Mouse (Mus musculus): ENCODE measurements around the gene Arl13a. TPM values are rescaled to one million over a fixed set of nuclear protein-coding genes. Genes with fewer than 3 reads are reported as not detected.

Arl13a gene
- total RNA-seq, 2 experiments from 2014 or later: not detected

Other genes starting within 250 kb of the Arl13a start
- under 1 TPM; 0.27 to 0.54 TPM for gene Sytl4, start 205.7 kb upstream of the Arl13a start, total RNA-seq (2021)
- 100 to 1,000 TPM; 110 to 135 TPM for gene Cstf2, start 128.3 kb upstream of the Arl13a start, total RNA-seq (2021)
- gene Xkrx, start 25.4 kb upstream of the Arl13a start, total RNA-seq (2021): 1 to 10 TPM; 1.2 to 1.6 TPM
- gene Nox1, start 34.5 kb downstream of the Arl13a start, total RNA-seq (2021): not detected
- gene Trmt2b, start 89.5 kb downstream of the Arl13a start, total RNA-seq (2021): 1 to 10 TPM; 8.1 to 8.7 TPM
- 10 to 100 TPM; 54.4 to 65.1 TPM for gene Tmem35a, start 107.7 kb downstream of the Arl13a start, total RNA-seq (2021)
- under 1 TPM; 0.11 to 0.25 TPM for gene Cenpi, start 120.6 kb downstream of the Arl13a start, total RNA-seq (2021)
- 10 to 100 TPM; 53.0 to 66.3 TPM for gene Drp2, start 217.1 kb downstream of the Arl13a start, total RNA-seq (2021)